Mouse (Mus musculus): ENCODE measurements around the gene Izumo1r. TPM values are rescaled to one million over a fixed set of nuclear protein-coding genes. Genes with fewer than 3 reads are reported as not detected.

Gene Izumo1r
- not detected in 2 replicates for polyA plus RNA-seq (2012; rRNA removed)

DNA sequence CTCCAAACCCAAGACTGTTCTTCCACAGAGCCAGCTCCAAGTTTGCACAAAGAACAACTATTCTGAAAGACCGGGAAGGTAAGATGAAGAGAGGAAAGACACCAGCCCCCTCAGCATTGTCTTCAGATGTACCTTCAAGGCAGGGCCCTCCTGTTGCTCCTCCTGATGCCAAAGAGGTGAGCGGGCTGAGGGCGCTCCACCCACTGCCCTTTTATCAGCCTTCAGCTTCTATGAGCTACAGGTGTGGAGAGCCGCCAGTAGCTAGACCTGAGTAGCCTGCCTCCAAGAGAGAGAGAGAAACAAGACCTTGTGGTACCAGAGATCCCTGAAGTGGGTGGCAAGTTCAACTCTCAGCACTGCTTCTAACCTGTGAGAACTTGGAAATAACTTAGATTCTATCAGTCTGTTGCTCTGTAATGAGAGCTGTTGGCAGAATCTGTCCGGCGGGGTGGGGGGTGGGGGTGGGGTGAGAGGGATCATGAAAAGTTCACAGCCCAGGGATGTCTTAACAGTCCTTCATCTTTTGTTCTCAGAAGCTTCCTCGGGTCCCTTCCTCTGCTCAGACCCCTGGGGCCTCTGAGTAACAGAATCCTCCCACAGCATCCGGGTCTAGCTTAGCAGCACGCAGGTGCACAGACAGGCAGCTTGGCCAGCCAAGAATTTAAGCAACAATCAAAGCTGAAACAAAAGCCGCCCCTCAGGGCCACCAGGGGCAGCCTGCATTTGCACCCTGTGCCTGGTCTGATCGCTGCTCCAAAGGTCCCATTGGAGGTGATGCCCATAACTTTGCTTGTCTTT, at the start of gene Izumo1r:
TSS of gene Izumo1r (minus strand) at position 369 of the 798 bp plus-strand sequence.
- no peak for DNase-seq (ENCODE audit: extremely low spot score in 1 of 2, low spot score in 1 of 2)

DNA sequence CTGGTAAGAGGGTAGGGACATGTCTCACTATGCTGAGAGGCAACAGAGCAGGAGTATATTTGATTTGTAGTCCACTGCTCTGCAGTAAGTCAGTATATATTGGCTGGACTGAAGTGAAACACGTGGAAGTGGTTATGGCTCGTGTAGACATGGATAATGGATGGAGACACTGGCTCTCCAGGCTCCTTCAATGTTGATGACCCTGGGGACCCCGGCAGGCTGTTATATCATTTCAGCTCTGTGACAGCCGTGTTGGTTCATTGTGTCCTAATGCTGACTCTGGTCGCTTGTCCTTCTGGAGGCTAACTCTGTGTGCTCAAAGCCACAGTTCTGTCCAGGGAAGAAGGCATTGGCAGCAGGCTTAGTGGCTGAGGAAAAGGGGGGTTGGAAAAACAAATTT, 47.3 kb upstream of the Izumo1r start:
- DNase-seq (ENCODE audit: extremely low spot score in 1 of 2, low spot score in 1 of 2): no peak

DNA sequence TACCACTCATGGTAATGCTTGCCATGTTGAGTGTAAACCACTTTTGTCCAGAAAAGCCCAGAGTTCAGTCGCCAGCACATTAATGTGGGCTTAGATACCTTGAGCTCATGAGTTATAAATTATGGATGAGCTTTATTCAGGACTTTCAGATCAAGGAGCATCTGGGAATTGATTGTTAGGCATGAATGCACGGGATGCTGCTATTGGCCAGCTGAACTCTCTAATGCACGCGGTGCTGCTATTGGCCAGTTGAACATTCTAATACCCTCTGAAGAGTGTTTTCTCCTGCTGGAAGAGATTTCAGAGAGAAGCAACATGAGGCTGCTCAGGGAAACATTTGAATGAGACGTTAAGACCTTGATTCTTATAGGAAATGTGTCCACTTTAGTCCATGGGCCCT, 45.1 kb upstream of the Izumo1r start:
- no peak for DNase-seq (ENCODE audit: extremely low spot score in 1 of 2, low spot score in 1 of 2)

DNA sequence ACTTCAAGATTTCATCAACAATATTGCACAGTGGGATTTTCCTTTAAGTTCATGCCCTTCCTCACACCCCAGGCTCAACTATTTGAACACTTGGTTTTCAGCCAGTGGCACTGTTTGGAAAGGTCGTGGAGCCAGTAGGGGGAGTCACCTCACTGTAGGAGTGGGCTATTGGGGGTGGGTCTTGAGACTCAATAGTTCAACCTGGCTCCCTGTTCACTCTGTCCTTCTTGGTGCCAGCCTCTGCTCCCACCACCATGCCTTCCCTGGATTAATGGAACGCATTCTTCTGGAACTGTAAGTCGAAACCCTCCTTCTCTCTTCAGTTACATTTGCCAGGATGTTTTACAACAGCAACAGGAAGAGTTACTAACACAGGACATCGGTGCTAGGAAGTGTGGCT, 42.9 kb upstream of the Izumo1r start:
- DNase-seq (ENCODE audit: extremely low spot score in 1 of 2, low spot score in 1 of 2): no peak

DNA sequence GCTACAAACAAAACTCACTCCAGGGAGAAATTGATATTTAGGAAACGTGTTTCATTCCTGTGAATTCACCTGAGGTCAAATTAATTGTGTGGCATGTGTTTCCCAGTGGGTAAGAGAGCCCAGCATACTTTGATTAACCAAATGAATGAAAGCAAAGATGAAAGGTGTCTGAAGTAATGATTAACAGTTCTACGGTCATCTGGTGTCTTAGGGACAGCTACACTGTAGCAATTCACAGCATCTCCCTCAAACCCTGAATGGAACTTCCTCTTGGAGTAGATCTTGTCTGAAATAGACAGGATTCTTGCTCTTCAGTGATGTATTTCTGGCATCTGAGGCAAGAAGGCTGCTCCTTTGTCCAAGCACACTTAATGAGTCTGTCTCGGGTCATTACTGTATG, 42.2 kb upstream of the Izumo1r start:
- DNase-seq (ENCODE audit: extremely low spot score in 1 of 2, low spot score in 1 of 2): no peak

DNA sequence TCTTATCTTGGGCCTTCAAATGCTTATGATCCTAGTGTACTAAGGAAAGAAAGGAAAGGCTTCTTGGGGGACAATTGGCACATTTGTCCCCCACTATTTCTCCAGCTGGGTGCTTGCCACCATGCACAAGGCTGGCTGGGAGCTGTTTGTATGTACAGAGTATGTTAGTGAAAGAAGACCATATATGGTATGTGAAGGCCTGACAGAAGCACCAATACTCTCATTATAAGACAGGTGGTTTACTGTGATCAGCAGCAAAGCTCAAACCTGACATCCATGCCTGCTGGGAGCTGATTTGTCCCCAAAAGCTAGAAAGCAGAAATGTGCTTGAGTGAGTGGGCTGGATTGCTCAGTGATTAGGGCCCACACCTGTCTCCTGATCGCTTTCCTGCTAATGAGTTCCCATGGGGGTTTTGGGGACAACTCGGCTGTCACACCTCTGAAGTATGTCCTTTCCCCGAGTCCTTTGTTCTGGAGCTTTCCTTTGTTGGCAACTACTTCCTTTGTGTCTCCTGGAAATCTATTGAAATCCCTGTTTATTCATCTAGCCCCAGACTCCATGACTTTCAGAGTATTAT, 38.5 kb upstream of the Izumo1r start:
- DNase-seq (ENCODE audit: extremely low spot score in 1 of 2, low spot score in 1 of 2): no peak

DNA sequence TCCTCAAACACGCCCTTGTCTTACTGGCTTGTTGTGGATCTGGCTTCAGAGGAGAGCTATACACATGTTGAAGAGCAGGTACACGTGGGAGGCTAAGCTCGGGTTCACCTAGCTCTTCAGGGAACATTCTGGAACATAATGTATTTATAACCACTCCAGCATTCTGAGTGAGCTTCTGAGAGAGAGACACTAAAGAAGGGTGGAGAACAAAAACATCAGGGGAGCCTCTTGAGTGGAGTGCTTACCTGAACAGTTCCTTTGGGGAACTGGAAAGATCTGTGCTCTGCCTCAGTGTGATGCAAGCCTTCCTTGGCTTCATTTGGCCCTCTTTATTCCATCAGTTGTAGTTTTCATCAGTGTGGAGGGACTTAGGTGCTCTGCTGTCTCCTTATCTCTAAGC, 35.9 kb upstream of the Izumo1r start:
- no peak for DNase-seq (ENCODE audit: extremely low spot score in 1 of 2, low spot score in 1 of 2)

DNA sequence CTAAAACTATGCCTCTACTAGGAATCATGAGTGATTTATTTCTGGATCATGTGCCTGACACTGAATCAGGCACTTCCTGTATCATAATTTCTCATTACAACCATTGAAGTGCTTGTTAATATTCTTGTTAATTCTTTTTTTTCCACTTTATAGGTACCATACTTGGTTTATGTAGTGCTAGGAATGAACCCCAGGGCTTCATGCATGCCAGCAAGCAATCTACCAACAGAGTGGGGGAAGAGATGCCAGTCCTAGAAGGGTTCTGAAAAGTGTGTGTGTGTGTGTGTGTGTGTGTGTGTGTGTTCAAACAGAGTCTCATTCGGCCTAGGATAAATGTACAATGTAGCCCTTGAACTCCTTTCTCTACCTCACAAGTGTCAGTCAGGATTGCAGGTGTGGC, 33.6 kb upstream of the Izumo1r start:
- no peak for DNase-seq (ENCODE audit: extremely low spot score in 1 of 2, low spot score in 1 of 2)

DNA sequence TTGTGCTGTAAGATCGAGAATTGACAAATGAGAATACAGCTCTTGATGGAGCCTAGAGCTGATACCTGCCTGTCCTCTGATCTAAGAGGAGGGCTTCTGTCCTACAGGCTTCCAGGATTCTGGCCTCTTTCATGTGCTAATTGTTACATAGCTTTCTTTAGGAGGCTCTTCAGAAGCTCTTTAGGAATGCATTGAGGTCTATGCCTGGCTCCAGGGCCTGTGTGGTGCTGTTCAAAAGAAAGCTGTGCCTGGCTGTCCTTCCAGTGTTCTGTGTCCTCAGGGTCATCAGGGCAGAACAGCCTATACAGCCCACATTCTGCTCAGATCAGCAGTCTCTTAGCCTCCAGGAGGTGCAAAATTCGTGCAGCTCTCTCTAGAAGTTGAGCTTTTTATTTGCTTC, 31.1 kb upstream of the Izumo1r start:
- no peak for DNase-seq (ENCODE audit: extremely low spot score in 1 of 2, low spot score in 1 of 2)

DNA sequence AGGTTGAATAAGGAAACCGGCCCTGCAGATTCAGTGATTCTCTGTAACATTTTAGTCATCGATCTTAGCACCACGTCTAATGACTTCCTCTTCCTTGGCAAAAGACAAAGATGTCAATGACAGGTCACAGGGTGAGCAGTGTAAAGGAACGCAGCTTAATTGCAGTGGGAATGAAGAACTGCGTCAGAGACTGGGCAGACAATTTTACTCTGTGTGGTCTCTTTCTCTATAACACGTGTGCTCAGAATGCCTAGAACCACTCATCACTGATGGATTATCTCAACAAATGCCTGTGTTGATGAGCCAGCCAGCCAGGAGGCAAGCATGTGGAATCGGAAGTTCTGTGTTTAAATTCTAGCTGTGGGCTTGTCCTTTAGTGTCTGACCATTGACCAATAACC, 28.2 kb upstream of the Izumo1r start:
- no peak for DNase-seq (ENCODE audit: extremely low spot score in 1 of 2, low spot score in 1 of 2)

DNA sequence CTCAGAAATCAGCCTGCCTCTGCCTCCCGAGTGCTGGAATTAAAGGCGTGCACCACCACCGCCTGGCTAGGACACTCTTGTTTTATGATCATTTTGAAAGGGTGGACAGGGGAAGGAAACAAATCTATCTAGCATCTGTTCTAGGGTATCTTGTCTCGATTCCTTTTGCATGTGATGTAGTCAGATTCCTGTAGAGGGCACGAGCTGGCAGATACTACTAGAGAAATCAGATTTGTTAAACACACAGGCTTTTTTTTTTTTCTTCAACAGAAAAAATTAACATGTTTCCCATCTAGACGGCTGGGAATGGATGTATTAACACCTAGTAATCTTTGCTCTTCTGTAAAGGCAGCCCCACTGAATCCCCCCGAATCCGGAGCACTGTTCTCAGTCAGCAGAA, 27.5 kb upstream of the Izumo1r start:
- DNase-seq (ENCODE audit: extremely low spot score in 1 of 2, low spot score in 1 of 2): no peak

DNA sequence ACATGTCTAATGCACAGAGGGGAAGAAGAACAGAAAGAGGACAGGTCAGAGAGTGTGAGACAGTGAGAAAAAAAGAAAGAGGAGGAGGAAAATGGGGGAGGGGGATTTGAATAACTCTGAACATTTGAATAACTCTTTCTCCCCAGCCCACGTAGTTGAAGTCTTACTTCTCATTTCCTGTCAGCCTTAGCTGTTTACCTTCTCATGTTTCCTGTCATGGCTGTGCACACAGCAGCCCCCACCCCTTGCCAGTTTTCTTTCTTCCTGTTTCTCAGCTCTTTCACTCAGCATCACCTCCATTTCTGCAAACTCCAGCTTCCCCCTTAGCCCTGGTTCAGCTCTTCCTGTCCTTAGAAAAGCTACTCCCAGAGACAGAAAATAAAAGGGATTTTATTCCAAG, 22.8 kb upstream of the Izumo1r start:
- no peak for DNase-seq (ENCODE audit: extremely low spot score in 1 of 2, low spot score in 1 of 2)

DNA sequence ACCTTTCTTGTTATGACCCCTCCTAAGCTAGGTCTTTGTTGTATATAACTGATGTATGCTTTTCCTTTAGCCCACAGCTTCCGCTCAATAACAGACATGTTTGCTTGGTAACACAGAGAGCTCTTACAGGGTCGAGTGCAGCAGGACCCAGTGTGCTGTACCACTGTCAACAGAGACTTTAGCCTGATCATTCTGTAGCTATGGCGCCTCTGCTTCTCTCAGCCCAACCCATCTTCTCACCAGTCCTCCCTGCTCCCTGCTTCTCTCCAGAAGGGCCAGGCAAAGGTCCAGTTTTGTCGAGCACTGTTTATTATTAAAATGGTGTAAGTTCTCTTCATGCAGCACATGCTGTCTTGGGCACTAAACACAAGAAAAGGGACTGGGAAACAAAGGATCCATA, 19.9 kb upstream of the Izumo1r start:
- no peak for DNase-seq (ENCODE audit: extremely low spot score in 1 of 2, low spot score in 1 of 2)

DNA sequence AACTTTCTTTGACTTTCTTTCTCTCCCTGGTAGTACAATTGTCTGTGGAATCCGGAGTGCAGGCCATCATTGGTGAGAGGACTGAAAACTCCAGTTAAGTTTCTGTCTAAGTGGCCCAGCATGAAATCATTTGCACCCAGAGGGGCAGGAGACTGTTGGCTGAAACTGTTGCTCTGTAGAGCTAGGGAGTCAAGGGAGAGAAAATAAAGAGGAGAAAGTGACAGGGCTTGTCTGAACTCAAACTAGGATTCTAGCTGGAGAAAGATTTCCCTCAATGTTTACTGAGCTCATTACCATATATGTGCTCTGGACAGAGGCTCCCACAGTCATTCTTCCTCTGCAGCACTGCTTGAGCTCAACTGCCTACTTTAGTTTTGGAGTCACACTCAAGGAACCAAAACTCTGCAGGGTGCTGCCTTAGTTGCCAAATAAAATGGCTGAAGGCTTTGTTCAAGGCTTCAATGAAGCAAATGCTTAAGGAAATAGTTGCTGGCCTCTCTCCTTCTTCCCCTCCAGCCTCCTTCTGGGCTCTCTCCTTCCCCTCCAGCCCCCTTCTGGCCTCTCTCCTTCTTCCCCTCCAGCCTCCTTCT, 18.3 kb upstream of the Izumo1r start:
- no peak for DNase-seq (ENCODE audit: extremely low spot score in 1 of 2, low spot score in 1 of 2)

DNA sequence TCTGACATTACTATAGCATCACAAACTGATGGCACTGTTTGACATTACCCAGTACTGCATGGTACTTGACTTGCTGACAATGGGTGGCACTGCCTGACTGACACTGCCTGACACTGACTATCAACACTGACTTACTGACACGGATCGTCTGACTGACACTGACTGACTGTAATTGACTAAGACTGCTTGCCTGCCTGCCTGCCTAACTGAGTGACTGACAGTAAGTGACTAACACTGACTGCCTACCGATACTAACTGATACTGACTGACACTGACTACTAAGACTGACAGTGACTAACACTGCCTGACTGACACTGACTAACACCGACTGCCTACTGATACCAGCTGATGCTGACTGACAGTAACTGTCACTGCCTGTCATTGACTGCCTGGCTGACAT, 17.5 kb upstream of the Izumo1r start:
- DNase-seq (ENCODE audit: extremely low spot score in 1 of 2, low spot score in 1 of 2): no peak

DNA sequence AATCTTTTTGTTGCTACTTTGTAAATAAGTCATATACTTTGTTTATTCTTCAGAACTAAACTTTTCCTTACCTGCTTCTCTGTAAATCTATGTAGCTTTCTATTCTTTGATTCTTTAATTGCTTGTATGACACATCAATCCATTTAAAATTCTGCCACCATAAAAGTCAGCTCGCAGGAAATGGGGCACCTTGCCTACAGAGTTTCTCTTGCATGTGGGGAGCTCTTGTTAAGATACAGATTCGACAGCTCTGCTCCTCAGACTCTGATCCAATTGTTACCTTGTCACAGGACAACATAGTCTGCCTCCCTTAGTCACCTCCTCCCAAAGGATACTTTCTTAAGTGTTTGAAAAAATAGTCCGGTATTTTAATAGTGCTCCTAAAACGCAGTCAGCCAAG, 16.9 kb upstream of the Izumo1r start:
- DNase-seq (ENCODE audit: extremely low spot score in 1 of 2, low spot score in 1 of 2): no peak

DNA sequence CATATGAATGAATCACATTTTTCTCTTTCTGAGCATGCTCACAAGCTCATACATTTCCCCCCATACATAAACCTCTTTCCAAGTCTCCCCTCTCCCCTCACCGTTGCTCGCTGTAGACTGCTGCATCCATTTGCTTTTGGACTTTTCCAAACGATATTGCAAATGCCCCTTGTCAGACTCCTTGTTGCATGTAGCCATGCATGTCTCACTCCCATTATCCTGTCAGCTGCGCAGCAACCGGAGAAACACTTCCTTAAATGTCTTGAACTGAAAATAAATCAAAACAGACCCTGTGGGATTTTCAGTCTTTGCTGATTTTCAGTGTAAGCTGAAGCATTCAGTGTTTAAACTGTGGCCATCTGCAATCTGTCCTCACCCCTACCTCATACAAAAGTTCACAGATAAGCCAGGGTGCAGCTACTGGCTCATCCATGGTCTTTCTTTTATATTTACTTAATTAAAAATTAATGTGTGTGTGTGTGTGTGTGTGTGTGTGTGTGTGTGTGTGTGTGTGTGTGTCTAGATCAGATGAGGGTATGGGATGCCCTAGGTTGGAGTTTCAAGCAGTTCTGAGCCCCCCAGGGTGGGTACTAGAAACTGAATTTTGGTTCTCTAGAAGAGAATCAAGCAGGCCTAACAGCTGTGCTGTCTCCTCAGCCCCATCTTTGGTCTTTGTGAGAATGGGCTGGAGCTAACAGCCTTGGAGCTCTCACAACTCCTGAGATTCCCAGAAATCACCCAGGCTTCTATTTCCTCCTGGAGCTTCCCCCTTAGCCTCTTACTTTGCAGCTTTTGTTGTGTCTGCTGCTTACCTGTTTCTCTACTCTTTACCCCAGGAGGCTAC, 15.3 kb upstream of the Izumo1r start:
- DNase-seq (ENCODE audit: extremely low spot score in 1 of 2, low spot score in 1 of 2): no peak

DNA sequence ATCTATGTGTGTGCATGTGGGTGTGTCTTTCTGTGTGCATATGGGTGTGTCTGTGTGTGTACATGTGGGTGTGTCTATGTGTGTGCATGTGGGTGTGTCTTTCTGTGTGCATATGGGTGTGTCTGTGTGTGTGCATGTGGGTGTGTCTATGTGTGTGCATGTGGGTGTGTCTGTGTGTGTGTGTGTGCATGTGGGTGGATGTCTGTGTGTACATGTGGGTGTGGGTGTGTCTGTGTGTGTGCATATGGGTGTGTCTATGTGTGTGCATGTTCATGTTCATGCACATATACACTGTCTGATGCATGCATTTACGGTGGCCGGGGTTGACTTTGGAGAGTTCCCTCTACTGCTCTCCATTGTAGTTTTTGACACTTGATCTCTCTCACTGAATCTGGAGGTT, 13.9 kb upstream of the Izumo1r start:
- no peak for DNase-seq (ENCODE audit: extremely low spot score in 1 of 2, low spot score in 1 of 2)

DNA sequence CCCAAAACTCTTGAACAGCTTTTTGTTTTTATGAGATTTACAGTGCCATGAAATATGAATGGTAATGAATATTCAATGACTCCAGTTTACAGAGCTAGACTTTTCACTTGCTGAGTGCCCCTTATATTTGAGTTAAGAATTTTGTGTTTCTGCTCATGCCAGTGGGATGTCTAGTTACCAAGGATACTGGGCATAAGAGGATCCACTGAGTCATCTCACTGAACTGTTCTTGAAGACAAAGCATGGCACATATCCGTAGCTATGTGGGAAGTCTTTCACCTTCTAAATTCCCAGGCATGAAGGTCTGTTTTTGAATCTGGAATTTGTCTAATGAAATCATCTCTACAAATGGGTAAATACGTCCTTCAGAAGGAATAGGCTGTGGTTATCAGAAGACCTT, 8.3 kb upstream of the Izumo1r start:
- peak in 1 of 2 experiments; percentile 17 for DNase-seq (ENCODE audit: extremely low spot score in 1 of 2, low spot score in 1 of 2)

DNA sequence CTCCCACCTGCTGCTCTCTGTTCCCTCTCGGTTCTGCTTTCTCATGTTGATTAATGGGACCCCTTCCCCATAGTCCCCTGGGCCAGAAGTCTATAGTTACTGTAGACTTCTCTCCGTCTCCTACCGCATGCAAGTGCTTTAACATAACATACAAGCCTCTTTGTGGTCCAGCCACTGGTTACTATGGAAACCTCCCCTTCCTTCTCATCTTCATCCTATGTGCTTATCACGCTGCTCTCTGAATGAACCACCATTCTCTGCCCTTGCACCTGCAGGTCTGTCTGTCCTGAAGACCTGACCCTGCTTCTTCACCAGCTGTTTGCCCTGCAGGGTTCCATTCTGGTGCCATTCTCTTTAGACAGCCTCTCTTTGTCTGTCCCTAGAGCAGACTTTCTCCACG, 6.2 kb upstream of the Izumo1r start:
- DNase-seq (ENCODE audit: extremely low spot score in 1 of 2, low spot score in 1 of 2): no peak

DNA sequence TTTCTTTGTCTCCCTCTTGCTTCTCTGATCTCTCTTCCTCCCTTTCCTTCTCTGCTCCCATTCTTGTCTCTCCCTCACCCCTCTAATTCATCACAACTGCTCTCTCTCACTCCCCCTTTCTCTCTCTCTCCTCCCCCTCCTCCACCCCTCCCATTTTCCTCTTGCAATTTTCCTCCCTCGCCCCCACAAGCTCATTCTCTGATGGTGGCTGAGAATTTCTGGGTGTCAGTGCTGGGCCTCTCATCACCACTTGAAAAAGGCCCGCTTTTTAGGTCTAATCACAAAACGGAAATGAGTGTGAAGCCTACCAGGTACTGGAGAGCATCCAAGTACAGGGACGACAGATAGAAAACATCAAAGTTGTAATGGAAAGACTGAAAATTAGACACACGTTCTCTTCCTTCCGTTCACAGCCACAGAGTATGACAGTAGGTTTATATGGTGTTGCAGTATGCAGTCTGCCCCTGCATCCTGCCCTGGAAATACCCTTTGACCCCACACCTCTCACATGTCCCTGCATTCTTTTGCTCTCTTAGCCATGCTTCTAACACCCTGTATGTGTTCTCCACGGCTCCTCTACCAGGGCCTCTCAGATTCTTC, 4.2 kb upstream of the Izumo1r start:
- DNase-seq (ENCODE audit: extremely low spot score in 1 of 2, low spot score in 1 of 2): peak in 1 of 2 experiments; percentile 66

Measured in frontal cortex, adult 2 months (tissue).